Mouse (Mus musculus) limb, embryonic 11.5 days (tissue): ENCODE results near the gene Trim25. TPM values are rescaled to one million over a fixed set of nuclear protein-coding genes. Genes with fewer than 3 reads are reported as not detected.
A peak's percentile ranks its signal among the peaks of the same experiment; 100 is the strongest.

Experiments used
- ATAC-seq: fragments of 200-750 bp; cut with Nextera tagmentation; 2 replicates; pipeline ENCODE4 v1.8.0; 2017; ENCODE audit warnings: low read depth; ENCODE audit not compliant: insufficient number of reproducible peaks, low FRiP score, low TSS enrichment
- DNase-seq: peaks from one replicate; pipeline ENCODE4 v3.0.0-alpha.2; 2015; ENCODE audit warnings: low spot score
- H3K27ac ChIP-seq: fragments of 300-500 bp; sonication (generic); replicated peaks from 2 replicates; pipeline ENCODE4 v1.5.1; 2014; ENCODE audit warnings: low read depth, mild to moderate bottlenecking, low read length
- H3K27me3 ChIP-seq: fragments of 300-500 bp; sonication (generic); 2 replicates; pipeline ENCODE4 v1.6.1; 2014; ENCODE audit warnings: mild to moderate bottlenecking, low read length, mixed read lengths; ENCODE audit not compliant: control insufficient read depth, insufficient read depth
- H3K36me3 ChIP-seq: fragments of 300-500 bp; sonication (generic); 2 replicates; pipeline ENCODE4 v1.6.1; 2014; ENCODE audit warnings: mild to moderate bottlenecking, low read length, moderate library complexity, mixed read lengths; ENCODE audit not compliant: control insufficient read depth, insufficient read depth
- H3K4me1 ChIP-seq: fragments of 300-500 bp; sonication (generic); 2 replicates; pipeline ENCODE4 v1.6.1; 2014; ENCODE audit warnings: low read length, mixed read lengths; ENCODE audit not compliant: control insufficient read depth, insufficient read depth
- H3K4me2 ChIP-seq: fragments of 300-500 bp; sonication (generic); 2 replicates; pipeline ENCODE4 v1.6.1; 2014; ENCODE audit warnings: low read depth, mild to moderate bottlenecking, moderate library complexity; ENCODE audit not compliant: severe bottlenecking
- H3K4me3 ChIP-seq: fragments of 300-500 bp; sonication (generic); 2 replicates; pipeline ENCODE4 v1.5.1; 2014; ENCODE audit warnings: low read depth, low read length
- H3K9ac ChIP-seq: fragments of 300-500 bp; sonication (generic); 2 replicates; pipeline ENCODE4 v1.6.1; 2014; ENCODE audit warnings: mild to moderate bottlenecking, low read length
- H3K9me3 ChIP-seq: fragments of 300-500 bp; sonication (generic); 2 replicates; pipeline ENCODE4 v1.6.1; 2016; ENCODE audit warnings: low read length; ENCODE audit not compliant: control insufficient read depth
- WGBS: fragments of 180-500 bp; shearing (Covaris S2); extraction: QIAGEN DNeasy Blood & Tissue Kit; methylation state at CpG from one replicate; pipeline ENCODE4 v1.1.7; 2014; 5-methylcytosine and 5-hydroxymethylcytosine counted together
- polyA plus RNA-seq: library from polyadenylated mRNA; unstranded; fragments of >200 nt; fragmentation: Nextera tagmentation; extraction: Ambion mirVana; gene quantifications from 2 replicates; pipeline ENCODE4 v1.2.1, GENCODE M21; 2014

Trim25 gene
- polyA plus RNA-seq, 1 experiment from 2014 or later = 2.3 TPM

GRCm38 (mm10) chr11:88955217-88955969 is 43.8 kb upstream of the Trim25 start, which contains the start of gene Scpep1:
Scpep1 (minus strand) TSS chr11:88955465.
- Histone ChIP-seq H3K4me3 (peak within 1 kb of the TSS; percentile 47), H3K36me3 (no peaks in the 10 kb centered on the region), H3K27ac (0 out of 2 replicates have a peak within 1 kb of the TSS, but pooled peaks have one; percentile 26), H3K9ac (peak within 1 kb of the TSS; percentile 53), H3K27me3 (no peaks in the 10 kb centered on the region), H3K4me1 (no peaks in the 10 kb centered on the region; the same call in 1 of the 2 replicates), H3K9me3 (no peaks in the 10 kb centered on the region), H3K4me2 (peak within 1 kb of the TSS; percentile 45)
- 4% methylated on average over 34 of the region's 34 CpGs for WGBS
- DNase-seq = peak; percentile 98
- ATAC-seq = peak; percentile 92

GRCm38 (mm10) chr11:88958851-88959250 is 40.3 kb upstream of the Trim25 start:
- H3K27me3 ChIP-seq = no peaks in the 10 kb centered on the region
- H3K4me2 ChIP-seq = no peak overlapping the region
- no peak for ATAC-seq
- no peak for DNase-seq
- no peak overlapping the region for H3K9ac ChIP-seq
- no peak overlapping the region for H3K4me3 ChIP-seq
- H3K4me1 ChIP-seq = no peaks in the 10 kb centered on the region; the same call in 1 of the 2 replicates
- no peaks in the 10 kb centered on the region for H3K36me3 ChIP-seq
- 90% methylated on average over 3 of the region's 3 CpGs for WGBS
- no peaks in the 10 kb centered on the region for H3K9me3 ChIP-seq
- no peak overlapping the region for H3K27ac ChIP-seq

GRCm38 (mm10) chr11:88966881-88967361 is 32.3 kb upstream of the Trim25 start, which contains the start of gene Elobl:
Elobl (minus strand) TSS chr11:88966931.
- ATAC-seq (no peak), DNase-seq (no peak)
- H3K27me3 ChIP-seq = peaks cover 3% of the 10 kb centered on the region; the same call in 1 of the 2 replicates
- no peaks in the 10 kb centered on the region for H3K36me3 ChIP-seq
- no peaks in the 10 kb centered on the region for H3K4me1 ChIP-seq
- H3K4me3 ChIP-seq = no peak within 1 kb of the TSS
- no peak within 1 kb of the TSS for H3K9ac ChIP-seq
- no peak within 1 kb of the TSS for H3K4me2 ChIP-seq
- WGBS = 93% methylated on average over 2 of the region's 3 CpGs
- H3K9me3 ChIP-seq = no peaks in the 10 kb centered on the region
- H3K27ac ChIP-seq = no peak within 1 kb of the TSS

- Histone ChIP-seq H3K36me3 (no peaks in the 10 kb centered on the region), H3K4me2 (no peak within 1 kb of the TSS), H3K27ac (no peak within 1 kb of the TSS), H3K9me3 (no peaks in the 10 kb centered on the region), H3K4me1 (no peaks in the 10 kb centered on the region), H3K9ac (no peak within 1 kb of the TSS), H3K27me3 (peaks cover 3% of the 10 kb centered on the region; the same call in 1 of the 2 replicates), H3K4me3 (no peak within 1 kb of the TSS)
- ATAC-seq = no peak
- peak; percentile 40 for DNase-seq
- WGBS = 35% methylated on average over 2 of the region's 2 CpGs
Measured at GRCm38 (mm10) chr11:88970202-88970732, 28.9 kb upstream of the Trim25 start, which contains the start of gene Coil. Coil (plus strand) TSS chr11:88970252.

GRCm38 (mm10) chr11:88973776-88974701 is 25.1 kb upstream of the Trim25 start:
- Histone ChIP-seq H3K9ac (peak overlapping the region; percentile 86), H3K9me3 (no peaks in the 10 kb centered on the region), H3K27me3 (peaks cover 3% of the 10 kb centered on the region; the same call in 1 of the 2 replicates), H3K27ac (peak overlapping the region; percentile 74; the same call in 1 of the 2 replicates), H3K4me1 (0 out of 2 replicates have a peak, but pooled peaks cover 2% of the 10 kb centered on the region), H3K4me2 (peak overlapping the region; percentile 65), H3K4me3 (peak overlapping the region; percentile 76), H3K36me3 (no peaks in the 10 kb centered on the region)
- WGBS = 2% methylated on average over 61 of the region's 62 CpGs
- DNase-seq = peak; percentile 95
- peak; percentile 59 for ATAC-seq

- Histone ChIP-seq H3K9ac (no peak overlapping the region), H3K9me3 (no peaks in the 10 kb centered on the region), H3K4me2 (no peak overlapping the region), H3K4me1 (0 out of 2 replicates have a peak, but pooled peaks cover 2% of the 10 kb centered on the region), H3K36me3 (peaks cover under 1% of the 10 kb centered on the region), H3K4me3 (no peak overlapping the region), H3K27me3 (no peaks in the 10 kb centered on the region), H3K27ac (no peak overlapping the region)
- no peak for ATAC-seq
- DNase-seq = no peak
- WGBS = 93% methylated on average over 2 of the region's 2 CpGs
Measured at GRCm38 (mm10) chr11:88976320-88976719, 22.9 kb upstream of the Trim25 start.

GRCm38 (mm10) chr11:88977188-88977587 is 22.0 kb upstream of the Trim25 start:
- no peaks in the 10 kb centered on the region for H3K27me3 ChIP-seq
- no peak overlapping the region for H3K4me3 ChIP-seq
- no peak for DNase-seq
- 0 out of 2 replicates have a peak, but pooled peaks cover 2% of the 10 kb centered on the region for H3K4me1 ChIP-seq
- H3K4me2 ChIP-seq = no peak overlapping the region
- H3K27ac ChIP-seq = no peak overlapping the region
- ATAC-seq = no peak
- WGBS = 97% methylated on average over 5 of the region's 5 CpGs
- H3K9ac ChIP-seq = no peak overlapping the region
- H3K9me3 ChIP-seq = no peaks in the 10 kb centered on the region
- H3K36me3 ChIP-seq = peaks cover 2% of the 10 kb centered on the region

GRCm38 (mm10) chr11:88981337-88981736 is 17.8 kb upstream of the Trim25 start:
- Histone ChIP-seq H3K4me2 (no peak overlapping the region), H3K27me3 (no peaks in the 10 kb centered on the region), H3K27ac (no peak overlapping the region), H3K9me3 (no peaks in the 10 kb centered on the region), H3K4me1 (no peaks in the 10 kb centered on the region), H3K9ac (no peak overlapping the region), H3K4me3 (no peak overlapping the region), H3K36me3 (peaks cover 10% of the 10 kb centered on the region)
- DNase-seq (no peak), ATAC-seq (no peak)
- 87% methylated on average over 8 of the region's 8 CpGs for WGBS
